Mouse (Mus musculus) ovary, postnatal 36 days (tissue): ENCODE measurements at regions not wholly inside any gene's neighbourhood (a gene's known extent, or its start where the extent isn't known, plus 50 kb on each side); places are given as distances from the start of the nearest gene placed in this dataset.
A peak's percentile ranks its signal among the peaks of the same experiment; 100 is the strongest.

Experiments
- DNase-seq: peaks from one replicate; pipeline ENCODE4 v3.0.0; 2022; ENCODE audit warnings: low spot score, mixed read lengths

GRCm38 (mm10) chr1:186376906-186377623, 260.0 kb upstream of the Lyplal1 start:
- no peak for DNase-seq

DNA sequence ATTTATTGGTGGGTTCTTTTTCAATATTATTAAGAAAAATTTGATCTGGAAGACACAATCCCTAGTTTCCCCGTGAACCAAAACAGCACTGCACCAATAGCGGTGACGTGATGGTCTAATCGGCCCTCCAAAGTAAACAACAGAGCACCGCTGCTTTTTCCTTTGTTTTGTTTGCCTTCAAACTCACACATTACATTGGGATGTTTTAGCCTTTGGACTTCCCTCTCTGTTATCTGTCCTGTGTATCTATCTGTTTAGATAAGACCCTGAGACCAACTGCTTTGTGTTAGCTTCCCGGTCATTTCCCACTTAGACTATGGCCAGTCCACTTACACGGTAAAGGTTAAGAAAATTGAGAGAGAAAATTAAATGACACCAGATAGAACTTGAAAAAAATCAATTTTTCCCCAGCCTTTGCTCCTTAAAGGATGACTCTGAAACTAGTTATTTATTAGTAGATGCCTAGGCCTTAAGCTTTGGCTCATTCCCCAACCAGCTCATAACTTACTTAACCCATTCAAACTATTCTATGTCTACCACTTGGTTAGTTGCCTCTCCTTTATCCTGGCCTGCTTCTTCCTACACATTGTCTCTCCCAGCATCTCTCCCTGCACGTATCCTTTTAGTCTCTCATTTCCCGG, 257.0 kb upstream of the Lyplal1 start:
- DNase-seq: no peak

GRCm38 (mm10) chr1:186373386-186373785, 256.3 kb upstream of the Lyplal1 start:
- DNase-seq: no peak

DNA sequence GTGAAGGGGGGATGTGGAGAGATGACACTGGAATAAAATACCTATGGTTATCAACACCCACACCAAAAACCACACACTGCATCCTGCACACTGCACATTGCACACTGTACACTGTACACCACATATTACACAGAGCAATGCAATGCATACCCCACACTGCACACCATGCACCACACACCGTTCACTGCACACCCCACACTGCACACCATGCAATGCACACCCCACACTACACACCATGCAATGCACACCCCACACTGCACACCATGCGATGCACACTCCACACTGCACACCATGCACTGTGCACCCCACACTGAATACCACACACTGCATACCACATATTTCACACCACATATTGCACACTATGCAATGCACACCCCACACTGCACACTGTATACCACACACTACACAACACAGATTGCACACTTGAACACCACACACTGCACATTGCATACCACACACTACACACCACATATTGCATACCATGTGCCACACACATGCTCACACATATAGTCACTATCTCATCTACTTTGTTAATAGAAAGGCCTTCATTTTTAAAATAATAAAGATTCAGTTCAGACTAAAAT, 255.8 kb upstream of the Lyplal1 start:
- DNase-seq: no peak

GRCm38 (mm10) chr1:186363356-186363755, 246.2 kb upstream of the Lyplal1 start:
- DNase-seq: no peak

DNA sequence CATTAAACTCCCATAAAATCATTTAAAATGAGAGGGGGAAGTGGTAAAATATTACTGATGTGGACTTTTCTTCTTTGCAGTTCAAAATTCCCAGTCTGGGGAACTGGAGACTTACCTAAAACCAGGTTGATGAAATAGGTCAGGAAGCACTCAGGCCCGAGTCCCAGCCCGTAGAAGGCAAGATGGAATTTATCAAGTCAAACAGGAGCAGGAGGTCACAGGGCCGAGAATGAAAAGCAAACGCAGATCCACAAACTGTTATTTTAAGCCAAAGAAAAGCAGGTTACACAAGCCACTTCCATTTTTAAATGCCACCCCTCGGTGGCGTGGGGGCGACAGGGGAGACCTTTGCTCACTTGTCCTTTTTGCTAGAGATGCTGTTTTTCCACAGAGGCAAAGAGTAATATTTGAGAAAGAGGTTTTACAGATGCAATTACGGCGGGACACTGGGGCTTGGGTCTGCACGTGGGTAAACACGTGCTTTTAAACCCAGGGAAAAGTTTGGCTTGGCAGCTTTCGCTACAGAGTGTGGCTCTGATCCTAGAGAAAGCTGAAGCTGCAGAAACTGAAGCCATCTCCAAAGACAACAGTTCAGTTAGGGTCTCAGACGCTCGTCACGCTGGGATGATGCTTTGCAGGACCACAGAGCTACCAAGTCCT, 241.0 kb upstream of the Lyplal1 start:
- peak; percentile 13 for DNase-seq

- no peak for DNase-seq
Observed at GRCm38 (mm10) chr1:186354742-186355141, 237.6 kb upstream of the Lyplal1 start.

DNA sequence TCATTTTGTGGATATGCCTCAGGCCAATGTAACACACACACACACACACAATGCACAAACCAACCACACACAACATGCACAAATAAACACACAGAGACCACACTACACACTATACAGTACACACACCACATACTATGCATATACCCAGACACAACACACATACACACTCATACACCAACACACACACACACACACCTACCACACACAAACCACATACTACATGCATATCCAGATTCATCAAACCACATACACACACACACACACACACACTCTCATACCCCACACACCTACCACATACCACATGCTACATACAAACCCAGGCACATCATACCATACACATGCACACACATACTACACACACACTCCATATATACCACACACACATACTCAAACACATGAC, 237.0 kb upstream of the Lyplal1 start:
- no peak for DNase-seq

DNA sequence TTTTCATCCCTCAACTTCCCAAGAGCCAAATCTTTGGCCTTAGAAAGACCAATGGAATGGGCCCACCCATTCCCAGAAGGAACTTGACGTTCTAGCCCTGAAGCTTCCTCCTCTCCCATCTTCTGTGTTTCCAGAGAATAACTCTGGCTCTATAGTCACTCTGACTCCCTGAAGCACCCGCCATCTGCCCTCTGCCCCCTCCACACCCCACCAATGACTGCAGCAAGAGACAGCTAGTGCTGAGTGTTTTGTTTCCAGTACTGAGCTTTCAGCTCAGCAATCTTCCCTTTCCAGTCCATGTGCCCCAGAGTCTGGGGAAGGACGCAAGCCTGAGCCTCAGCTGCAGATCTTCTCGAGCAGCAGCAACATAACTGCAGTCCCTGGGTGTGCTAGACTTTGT, 233.3 kb upstream of the Lyplal1 start:
- DNase-seq: no peak

DNA sequence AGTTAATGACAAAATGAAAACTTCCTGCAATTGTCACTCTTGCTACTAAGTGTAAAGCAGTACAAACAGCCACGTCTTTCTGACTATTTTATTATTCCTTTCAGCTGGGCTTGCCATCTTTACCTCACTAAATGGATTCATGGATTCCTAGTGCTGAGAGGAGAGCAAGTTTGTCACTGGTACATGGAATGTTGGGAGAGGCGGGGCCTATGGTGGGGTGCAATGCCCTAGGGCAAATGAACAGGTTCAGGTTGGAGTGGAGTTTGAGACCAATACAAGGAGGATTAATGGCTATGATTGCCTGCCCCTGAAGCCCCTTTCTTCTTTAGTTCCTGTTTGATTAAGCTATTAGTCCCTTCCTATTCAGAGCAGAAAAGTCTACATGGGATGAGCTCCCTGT, 232.9 kb upstream of the Lyplal1 start:
- DNase-seq: no peak

- peak; percentile 8 for DNase-seq
Observed at GRCm38 (mm10) chr1:186347413-186348147, 230.5 kb upstream of the Lyplal1 start.

DNA sequence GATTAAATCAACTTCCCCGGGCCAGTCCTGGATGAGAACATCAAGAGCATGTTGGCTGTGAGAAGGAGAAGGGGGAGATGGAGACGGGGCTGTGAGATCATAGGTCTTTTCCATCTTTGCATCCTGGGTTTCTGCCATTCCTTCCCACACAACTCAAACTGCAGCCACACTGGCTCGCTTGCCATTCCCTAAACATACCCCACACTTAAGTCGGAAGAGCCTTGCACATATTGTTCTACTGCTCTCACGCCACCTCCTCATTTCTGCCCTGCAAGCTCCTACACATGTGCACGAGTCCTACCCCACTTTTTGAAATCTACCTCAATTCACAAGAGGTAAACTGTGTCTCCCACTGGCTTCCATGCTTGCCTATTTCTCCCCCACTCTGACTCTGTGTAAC, 228.3 kb upstream of the Lyplal1 start:
- no peak for DNase-seq

GRCm38 (mm10) chr1:186342931-186343506, 225.9 kb upstream of the Lyplal1 start:
- DNase-seq: no peak

DNA sequence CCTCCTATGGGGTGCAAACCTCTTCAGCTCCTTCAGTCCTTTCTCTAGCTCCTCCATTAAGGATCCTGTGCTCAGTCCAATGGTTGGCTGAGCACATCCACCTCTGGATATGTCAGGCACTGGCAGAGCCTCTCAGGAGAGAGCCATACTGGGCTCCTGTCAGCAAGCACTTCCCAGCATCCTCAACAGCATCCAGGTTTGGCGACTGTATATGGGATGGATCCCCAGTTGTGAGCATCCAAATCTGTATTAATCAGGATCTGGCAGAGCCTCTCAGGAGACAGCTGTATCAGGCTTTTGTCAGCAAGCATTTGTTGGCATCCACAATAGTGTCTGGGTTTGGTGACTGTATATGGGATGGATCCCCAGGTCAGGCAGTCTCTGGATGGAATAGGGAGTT, 225.3 kb upstream of the Lyplal1 start:
- DNase-seq: no peak

GRCm38 (mm10) chr1:186341878-186342277, 224.8 kb upstream of the Lyplal1 start:
- DNase-seq: no peak

- no peak for DNase-seq
Observed at GRCm38 (mm10) chr1:186340701-186341100, 223.6 kb upstream of the Lyplal1 start.

DNA sequence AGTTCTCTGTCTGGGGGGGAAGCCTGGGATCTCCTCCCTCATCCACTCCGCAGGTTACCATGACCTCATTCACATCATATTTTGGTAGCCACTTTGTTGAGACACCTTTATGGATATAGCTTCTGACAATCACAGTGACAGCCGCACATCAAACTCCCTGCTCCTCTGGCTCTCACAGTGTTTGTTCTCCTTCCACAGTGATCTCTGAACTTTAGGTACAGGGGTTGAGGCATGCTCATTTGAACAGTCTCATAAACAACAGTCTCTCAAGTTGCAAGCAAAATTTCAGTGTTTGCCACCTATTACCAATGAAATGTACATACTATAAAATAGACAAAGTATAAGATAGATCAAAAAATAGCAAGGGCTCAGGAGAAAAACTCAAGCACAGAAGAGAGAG, 200.2 kb upstream of the Lyplal1 start:
- DNase-seq: no peak

- no peak for DNase-seq
Observed at GRCm38 (mm10) chr1:186314180-186314579, 197.1 kb upstream of the Lyplal1 start.

DNA sequence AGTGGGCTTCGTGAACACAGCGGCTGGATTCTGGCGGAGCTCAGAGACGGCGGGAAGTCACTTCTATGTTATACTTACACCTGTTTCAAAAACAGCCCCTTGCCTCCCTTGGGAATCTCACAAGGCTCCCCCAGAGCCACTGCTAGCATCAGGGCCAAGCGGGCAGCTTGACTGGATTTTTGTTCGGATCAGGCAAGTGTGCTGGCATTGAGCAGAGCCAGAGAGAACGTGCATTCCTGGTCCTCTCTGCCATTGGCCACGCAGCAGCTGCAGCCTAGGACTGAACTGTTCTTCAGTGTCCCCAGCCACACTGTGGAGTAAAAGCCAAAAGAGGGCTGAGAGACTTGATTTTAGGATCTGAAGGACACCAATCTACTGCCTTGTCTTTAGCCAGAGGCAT, 195.6 kb upstream of the Lyplal1 start:
- DNase-seq: no peak

DNA sequence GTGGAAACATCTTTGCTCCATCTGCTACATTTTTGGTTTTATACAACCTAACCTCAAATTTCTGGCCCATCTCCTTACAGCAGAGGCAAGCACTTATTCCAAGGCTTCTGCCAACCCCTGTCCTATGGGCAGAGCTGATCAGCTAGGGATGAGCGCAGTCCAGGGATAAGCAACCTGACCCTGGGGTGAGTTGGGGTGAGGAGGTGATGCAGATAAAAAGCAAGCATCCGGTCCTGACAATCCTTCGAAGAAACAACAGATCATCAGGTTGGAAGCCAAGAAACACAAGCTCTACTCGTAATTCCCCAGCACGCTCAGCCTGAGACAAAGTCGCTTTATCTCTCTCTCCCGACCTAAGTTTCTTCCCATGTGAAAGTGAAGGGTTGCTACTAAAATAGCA, 194.9 kb upstream of the Lyplal1 start:
- no peak for DNase-seq

DNA sequence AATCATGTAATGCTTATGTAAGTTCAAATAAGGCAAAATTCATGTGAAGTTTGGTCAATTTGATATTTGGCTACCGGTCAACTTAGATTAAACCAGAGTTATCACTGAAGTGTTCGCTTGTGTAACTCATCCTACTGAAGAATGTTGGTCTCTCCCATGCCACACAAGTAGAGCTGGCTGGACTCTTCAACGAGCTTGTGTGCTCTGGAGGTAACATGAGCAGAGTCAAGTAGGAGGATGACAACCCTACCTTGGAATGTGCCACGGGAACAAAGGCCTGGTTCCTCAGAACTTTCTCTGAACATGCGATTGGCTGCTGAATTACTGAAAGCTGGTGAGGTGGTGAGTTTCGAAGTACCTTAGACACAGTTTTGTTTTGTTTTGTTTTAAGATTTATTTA, 190.5 kb upstream of the Lyplal1 start:
- no peak for DNase-seq

- DNase-seq: no peak
Observed at GRCm38 (mm10) chr1:186297464-186297863, 180.4 kb upstream of the Lyplal1 start.
